Mouse (Mus musculus) left cerebral cortex, adult 2 months (tissue): Measurements from ENCODE around the gene Cbx5. TPM values are rescaled to one million over a fixed set of nuclear protein-coding genes. Genes with fewer than 3 reads are reported as not detected.
"Not testable (repeated sequence)": the region's sequence is repeated elsewhere in the genome, so short reads cannot be mapped to it uniquely, and the experiment has no call there.

ENCODE experiments used
- DNase-seq, 2 experiments: peaks; one replicate each; pipeline ENCODE4 v3.0.0; 2021 to 2022; ENCODE audit warnings: low spot score in 2 of 2, mixed read lengths in 1 of 2; ENCODE audit errors: extremely low spot score in 1 of 2
- H3K27ac ChIP-seq: fragments of 200-600 bp; 2 replicates; pipeline ENCODE4 v1.8.1; 2022
- H3K4me3 ChIP-seq: fragments of 200-600 bp; 2 replicates; pipeline ENCODE4 v1.8.1; 2022
- CTCF ChIP-seq: fragments of 200-600 bp; IDR thresholded peaks from 2 replicates; pipeline ENCODE4 v1.8.1; 2022; ENCODE audit warnings: antibody characterized with exemption, mild to moderate bottlenecking, moderate library complexity
- intact Hi-C: fragments of 180-260 bp; cut with DNase I; formaldehyde crosslinking; loops from one replicate; pipeline ENCODE4 v1.15.1; 2025
- total RNA-seq, 2 experiments: library from RNA; stranded (reverse); gene quantifications; 2 replicates each; pipeline ENCODE4 v1.2.3; 2021

Cbx5 gene
- total RNA-seq, 2 experiments from 2014 or later: 171 to 176 TPM

DNA sequence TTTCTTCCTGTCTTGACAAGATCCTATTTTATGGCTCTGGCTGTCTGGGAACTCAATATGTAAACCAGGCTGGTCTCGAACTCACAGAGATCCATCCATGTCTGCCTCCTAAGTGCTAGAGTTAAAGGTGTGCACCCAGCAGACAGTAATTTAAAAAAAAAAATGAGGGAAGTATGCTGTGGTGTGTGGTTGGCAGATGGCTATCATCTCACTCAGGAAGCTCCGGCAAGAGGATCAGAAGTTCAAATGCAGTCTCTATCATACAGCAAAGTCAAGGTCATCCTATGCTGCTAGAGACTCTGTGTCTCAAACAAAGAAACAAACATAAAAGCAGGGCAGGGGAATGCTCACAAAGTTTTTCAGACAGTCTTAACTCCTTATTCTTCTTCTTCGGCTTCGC is 29.3 kb upstream of the Cbx5 start:
- Histone ChIP-seq H3K4me3 (no peak overlapping the region), H3K27ac (no peak overlapping the region)
- no peak for TF ChIP-seq CTCF
- intact Hi-C loops: no loop called here
- no peak for DNase-seq

DNA sequence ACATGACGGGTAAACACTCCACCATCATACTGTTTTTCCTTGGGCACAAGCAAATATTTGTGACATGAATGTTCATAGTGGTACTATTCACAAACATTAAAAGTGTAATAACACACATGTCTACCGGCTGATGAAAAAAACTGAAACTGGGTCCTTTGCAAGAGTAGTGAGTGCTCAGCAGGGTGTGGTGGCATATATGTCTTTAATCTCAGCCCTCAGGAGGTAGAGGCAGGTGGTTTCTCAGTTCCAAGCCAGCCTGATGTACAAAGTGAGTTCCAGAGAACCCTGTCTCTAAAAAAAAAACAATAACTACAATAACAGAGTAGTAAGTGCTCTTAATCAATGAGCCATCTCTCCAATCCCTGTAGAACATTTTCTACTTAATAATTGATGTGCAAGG is 25.2 kb upstream of the Cbx5 start:
- TF ChIP-seq CTCF: no peak
- intact Hi-C loops: no loop called here
- H3K4me3 ChIP-seq: no peak overlapping the region
- H3K27ac ChIP-seq: no peak overlapping the region
- no peak for DNase-seq

DNA sequence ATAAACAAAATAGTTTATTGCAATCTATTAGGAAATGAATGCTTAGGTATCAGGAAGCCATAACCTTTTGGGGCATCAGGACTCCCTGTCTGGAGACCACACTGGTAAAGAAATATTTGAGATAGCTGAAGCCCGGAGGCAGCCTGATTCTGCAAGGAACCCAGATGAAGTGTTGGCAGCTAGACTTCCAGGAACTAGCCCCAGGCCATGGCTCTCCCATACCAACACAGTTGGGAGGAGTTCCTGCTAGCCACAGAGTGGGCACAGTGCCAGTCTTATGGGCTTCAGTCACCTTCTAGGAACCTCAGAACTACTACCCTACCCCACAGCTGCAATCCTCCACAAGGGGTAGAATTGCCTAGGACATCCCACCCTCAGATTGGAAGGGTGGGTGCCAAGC is 20.4 kb upstream of the Cbx5 start:
- TF ChIP-seq CTCF: no peak
- intact Hi-C loops: no loop called here
- no peak for DNase-seq

DNA sequence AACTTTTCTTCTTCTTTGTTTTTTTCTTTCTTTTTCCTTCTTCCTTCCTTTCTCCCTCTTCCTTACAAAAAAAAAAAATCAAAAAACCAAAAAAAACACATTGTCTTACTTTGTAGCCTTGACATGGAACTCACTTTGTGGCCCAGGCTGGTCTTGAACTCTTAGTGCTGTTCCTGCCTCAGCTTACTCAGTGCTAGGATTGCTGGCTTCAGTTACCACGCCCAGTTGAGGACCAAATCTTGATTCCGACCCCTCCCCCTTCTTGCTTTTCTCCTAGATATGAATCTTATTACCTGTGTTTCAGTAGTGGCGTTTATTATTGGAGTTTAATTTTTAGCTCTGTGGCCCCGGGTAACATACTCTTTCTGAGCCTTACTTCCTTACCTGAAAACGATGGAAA is 19.5 kb upstream of the Cbx5 start:
- intact Hi-C loops: no loop called here
- H3K4me3 ChIP-seq: no peak overlapping the region

More for the DNA sequence above, 20.4 kb upstream of the Cbx5 start:
- Histone ChIP-seq H3K4me3 (no peak overlapping the region), H3K27ac (no peak overlapping the region)

DNA sequence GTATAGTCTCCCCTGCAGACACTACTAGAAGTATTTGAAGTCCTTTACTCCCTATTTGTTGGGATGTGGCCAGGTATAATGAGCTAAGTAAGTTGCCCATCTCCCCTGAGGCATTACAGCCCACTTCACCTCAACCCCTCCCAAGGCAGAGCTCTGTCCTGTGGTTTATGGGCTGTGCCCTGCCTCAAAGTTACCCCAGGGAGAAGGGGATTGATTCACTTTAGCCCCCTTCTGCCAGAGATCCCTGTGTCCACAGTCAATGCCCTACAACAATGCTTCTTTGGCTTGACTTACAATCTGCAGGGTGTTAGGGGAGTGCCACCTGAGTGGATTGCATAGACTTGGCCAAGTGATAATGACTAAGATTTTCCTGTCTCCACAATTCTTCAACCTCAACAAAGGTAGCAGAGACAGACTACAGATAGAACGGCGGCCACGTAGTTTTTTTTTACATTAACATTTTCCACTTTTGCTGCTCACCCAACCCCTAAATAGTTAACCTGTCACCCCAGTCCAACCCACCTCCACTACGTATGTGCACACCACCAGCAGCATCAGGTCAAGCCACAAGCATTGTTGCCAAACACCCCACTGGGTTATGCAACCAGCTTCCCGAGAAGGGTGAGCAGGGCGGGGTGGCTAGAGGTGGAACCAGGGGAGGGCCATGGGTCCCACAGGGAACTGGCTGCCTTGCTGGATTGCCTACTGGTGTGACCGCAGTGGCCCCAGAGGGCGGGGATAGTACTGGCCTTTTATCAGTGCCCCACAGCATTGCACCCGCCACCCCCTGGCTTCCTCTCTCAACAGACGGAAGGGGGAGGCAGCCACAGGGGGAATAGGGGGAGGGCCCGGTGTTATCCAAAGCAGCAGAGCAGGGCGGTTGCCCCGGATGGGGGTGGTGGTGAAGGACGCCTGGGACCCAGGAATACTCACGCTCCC is 18.4 kb upstream of the Cbx5 start, which contains the start of gene Nfe2:
Gene Nfe2 (minus strand): TSS at position 614 of the 939 bp plus-strand sequence.
- DNase-seq: no peak
- intact Hi-C loops: no loop called here
- no peak; the same call in 1 of the 2 replicates for TF ChIP-seq CTCF
- H3K4me3 ChIP-seq: no peak within 1 kb of the TSS
- H3K27ac ChIP-seq: no peak within 1 kb of the TSS

More for the DNA sequence above, 19.5 kb upstream of the Cbx5 start:
- no peak for TF ChIP-seq CTCF
- H3K27ac ChIP-seq: no peak overlapping the region
- no peak for DNase-seq

DNA sequence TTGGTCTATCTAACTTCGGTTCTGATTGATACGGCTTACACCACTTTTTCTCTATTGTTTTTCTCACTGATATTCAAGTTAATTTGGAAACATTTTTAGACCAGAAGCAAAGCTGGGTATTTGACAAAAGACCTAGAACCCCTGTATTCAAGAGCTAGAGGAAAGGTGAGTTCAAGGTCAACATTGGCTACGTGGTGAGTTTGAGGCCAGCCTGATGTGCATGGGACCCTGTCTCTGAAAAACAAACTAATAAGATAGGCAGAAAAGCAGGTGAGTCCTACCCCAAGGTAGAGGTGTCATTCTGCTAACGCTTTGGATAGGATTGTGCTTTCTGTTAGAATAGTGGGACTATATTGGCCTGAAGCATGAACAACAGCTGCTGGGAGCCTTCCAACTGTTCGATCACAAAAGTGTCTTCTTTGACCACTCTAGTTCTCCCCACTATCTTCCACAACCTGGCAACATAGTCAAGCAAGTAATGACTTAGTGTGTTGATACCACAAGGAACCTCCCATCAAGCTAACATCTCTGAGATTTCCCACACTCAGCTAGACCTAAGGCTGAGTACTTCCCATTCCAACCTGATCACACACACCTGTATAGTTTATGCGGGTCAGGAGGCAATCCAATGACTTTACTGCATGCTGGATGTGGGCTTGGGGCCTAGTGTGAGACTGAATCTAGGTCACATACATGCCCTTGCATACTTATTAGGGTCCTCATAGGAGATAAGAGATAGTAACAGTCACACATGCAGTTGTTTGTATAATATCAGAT is 16.8 kb upstream of the Cbx5 start:
- no peak for DNase-seq
- H3K27ac ChIP-seq: no peak overlapping the region
- H3K4me3 ChIP-seq: no peak overlapping the region
- intact Hi-C loops: no loop called here
- no peak for TF ChIP-seq CTCF

DNA sequence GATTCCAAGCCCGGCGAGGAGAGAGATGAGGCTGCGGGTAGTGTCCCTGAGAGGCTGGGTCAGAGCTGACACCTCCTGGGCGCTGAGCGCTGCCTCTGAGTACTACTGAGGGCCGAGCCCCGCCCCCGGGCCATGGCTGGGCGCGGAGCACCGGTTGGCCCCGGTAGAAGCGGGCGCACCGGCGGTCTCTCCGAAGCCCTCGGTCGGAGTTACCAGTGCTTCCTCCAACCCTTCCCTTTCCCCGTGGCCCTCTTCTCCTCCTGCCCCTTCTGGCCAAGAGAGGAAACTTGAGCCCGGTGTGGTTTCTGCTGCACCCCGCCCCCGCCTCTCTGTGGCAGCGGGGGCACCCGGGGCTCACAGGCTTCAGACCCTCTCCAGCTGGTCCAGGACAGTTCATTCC is 15.6 kb upstream of the Cbx5 start:
- peak overlapping the region; percentile 29 for H3K4me3 ChIP-seq
- intact Hi-C loops: no loop called here
- peak; percentile 5; the same call in 1 of the 2 replicates for TF ChIP-seq CTCF

DNA sequence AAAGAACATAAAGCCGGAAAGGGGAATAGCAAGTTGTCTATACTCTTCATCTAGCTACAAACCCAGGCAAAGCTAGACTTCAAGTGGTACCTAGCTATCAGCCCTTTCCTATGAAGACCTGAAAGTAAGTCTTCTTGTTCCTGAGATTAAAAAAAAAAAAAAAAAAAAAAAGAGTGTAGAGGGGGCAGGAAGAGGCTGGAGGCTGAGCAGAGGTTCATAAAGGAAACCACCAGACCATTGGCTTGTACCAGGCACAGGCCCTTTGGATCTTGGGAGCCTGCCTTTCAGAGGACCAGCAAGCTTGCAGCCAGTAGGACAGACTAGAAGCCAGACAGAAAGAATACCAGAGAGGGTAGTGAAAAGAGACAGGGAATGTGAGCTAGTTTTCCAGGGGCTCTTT is 13.7 kb upstream of the Cbx5 start:
- TF ChIP-seq CTCF: no peak
- Histone ChIP-seq H3K4me3 (no peak overlapping the region), H3K27ac (no peak overlapping the region)
- intact Hi-C loops: no loop called here
- DNase-seq: no peak

More for the DNA sequence above, 15.6 kb upstream of the Cbx5 start:
- H3K27ac ChIP-seq: no peak overlapping the region
- no peak for DNase-seq

DNA sequence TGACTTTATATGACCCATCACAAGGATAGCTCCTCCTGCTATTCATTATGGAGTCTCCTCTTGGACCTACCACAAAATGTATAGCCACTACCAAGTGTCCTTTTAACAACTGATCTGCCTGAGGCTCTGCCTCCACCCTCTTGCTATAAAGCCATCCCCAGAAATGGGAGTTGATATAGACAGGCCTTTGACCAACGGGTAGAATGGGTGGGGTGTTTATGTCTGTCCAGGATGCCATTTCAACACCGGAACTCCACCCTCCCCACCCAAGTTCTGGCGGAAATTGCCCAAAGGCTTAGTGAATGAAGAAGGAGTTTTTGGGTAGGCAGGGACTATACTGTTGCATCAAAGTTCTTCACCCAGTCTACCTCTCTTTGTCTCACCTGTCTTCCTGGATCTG is 13.0 kb upstream of the Cbx5 start:
- no peak for TF ChIP-seq CTCF
- H3K4me3 ChIP-seq: no peak overlapping the region
- DNase-seq: no peak
- intact Hi-C loops: no loop called here
- H3K27ac ChIP-seq: no peak overlapping the region

DNA sequence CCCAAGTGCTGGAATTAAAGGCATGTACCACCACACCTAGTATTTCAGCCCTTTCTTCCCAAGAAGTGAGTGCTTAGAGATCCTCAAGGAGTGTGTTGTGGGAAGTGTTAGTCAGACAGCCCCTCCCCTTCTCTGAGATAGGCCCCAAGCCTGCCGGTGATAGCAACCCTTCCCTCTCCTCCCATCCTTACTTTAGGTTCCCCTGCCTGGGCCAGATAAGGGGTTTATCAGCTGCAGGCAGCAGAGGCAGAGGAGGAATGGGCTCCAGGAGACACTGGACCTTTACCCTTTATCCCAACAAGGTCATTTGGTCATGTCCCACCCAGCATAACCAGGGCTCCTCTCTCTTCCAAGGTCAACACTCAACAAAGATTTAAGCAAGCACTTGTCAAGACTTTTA is 12.0 kb upstream of the Cbx5 start:
- TF ChIP-seq CTCF: no peak
- intact Hi-C loops: no loop called here
- H3K4me3 ChIP-seq: no peak overlapping the region
- no peak overlapping the region for H3K27ac ChIP-seq
- DNase-seq: no peak

DNA sequence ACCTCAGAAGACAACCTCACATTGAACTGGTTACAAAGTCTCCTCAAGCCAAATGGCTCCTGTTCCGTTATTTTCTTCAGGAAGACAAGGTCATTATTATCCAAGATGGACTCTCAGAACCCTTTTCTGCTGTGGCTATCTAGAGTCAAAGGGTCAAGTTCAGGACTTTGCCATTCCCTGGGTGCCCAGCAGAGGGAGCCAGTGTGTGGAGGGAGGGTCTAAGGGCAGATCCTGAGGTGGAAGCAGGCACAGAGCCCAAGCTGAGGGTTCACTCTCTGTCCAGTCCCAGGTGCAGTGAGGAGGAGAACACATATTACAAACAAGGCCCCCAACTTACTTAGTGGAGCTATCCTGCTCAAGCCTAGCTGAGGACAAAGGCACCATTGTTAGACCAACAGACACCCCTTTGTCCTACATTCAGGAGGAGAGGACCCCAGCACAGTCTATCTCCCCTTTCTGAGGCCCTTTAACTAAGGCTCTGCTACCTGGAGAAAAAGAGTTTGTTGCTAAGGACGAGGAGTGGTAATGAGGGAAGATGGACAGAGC is 10.7 kb upstream of the Cbx5 start:
- intact Hi-C loops: no loop called here
- Histone ChIP-seq H3K27ac (no peak overlapping the region), H3K4me3 (no peak overlapping the region)
- peak in 1 of 2 experiments; percentile 48 for DNase-seq
- peak; percentile 83 for TF ChIP-seq CTCF

DNA sequence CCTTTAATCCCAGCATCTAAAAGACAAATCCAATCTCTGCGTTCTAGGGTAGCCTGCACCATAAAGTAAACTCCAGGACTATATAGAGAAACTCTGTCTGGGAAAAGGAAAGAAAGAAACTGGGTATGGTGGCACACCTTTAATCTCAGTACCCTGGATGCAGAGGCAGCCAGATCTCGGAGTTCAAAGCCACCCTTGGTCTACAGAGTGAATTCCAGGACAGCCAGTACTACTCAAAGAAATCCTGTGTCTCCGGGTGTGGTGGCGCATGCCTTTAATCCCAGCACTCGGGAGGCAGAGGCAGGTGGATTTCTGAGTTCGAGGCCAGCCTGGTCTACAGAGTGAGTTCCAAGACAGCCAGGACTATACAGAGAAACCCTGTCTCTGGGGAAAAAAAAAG is 9.9 kb upstream of the Cbx5 start:
- DNase-seq, H3K4me3 ChIP-seq, intact Hi-C loops, H3K27ac ChIP-seq: not testable (repeated sequence)
